Mouse (Mus musculus) limb, embryonic 14.5 days (tissue): Measurements from ENCODE around the gene Clic5. TPM values are rescaled to one million over a fixed set of nuclear protein-coding genes. Genes with fewer than 3 reads are reported as not detected.
A peak's percentile ranks its signal among the peaks of the same experiment; 100 is the strongest.

Source experiments
- ATAC-seq: fragments of 200-750 bp; cut with Nextera tagmentation; 2 replicates; pipeline ENCODE4 v1.8.0; 2017; ENCODE audit warnings: low read depth, moderate number of reproducible peaks, moderate TSS enrichment; ENCODE audit not compliant: low FRiP score
- DNase-seq: peaks from one replicate; pipeline ENCODE4 v3.0.0-alpha.2; 2015; ENCODE audit warnings: low spot score
- H3K27ac ChIP-seq: fragments of 300-500 bp; sonication (generic); replicated peaks from 2 replicates; pipeline ENCODE4 v1.5.1; 2014; ENCODE audit warnings: low read depth, mild to moderate bottlenecking, low read length, moderate library complexity, mixed read lengths
- H3K27me3 ChIP-seq: fragments of 300-500 bp; sonication (generic); 2 replicates; pipeline ENCODE4 v1.6.1; 2014; ENCODE audit warnings: low read length, mixed read lengths; ENCODE audit not compliant: control insufficient read depth, insufficient read depth
- H3K36me3 ChIP-seq: fragments of 300-500 bp; sonication (generic); 2 replicates; pipeline ENCODE4 v1.6.1; 2014; ENCODE audit warnings: mild to moderate bottlenecking, low read length, moderate library complexity, mixed read lengths; ENCODE audit not compliant: control insufficient read depth, insufficient read depth
- H3K4me1 ChIP-seq: fragments of 300-500 bp; sonication (generic); 2 replicates; pipeline ENCODE4 v1.6.1; 2014; ENCODE audit warnings: antibody characterized with exemption, low read length, mixed read lengths; ENCODE audit not compliant: control insufficient read depth, insufficient read depth
- H3K4me2 ChIP-seq: fragments of 300-500 bp; sonication (generic); replicated peaks from 2 replicates; pipeline ENCODE4 v1.6.1; 2014; ENCODE audit warnings: low read depth, mild to moderate bottlenecking, low read length, moderate library complexity; ENCODE audit not compliant: severe bottlenecking
- H3K4me3 ChIP-seq: fragments of 300-500 bp; sonication (generic); replicated peaks from 2 replicates; pipeline ENCODE4 v1.5.1; 2014; ENCODE audit warnings: low read length
- H3K9ac ChIP-seq: fragments of 300-500 bp; sonication (generic); 2 replicates; pipeline ENCODE4 v1.6.1; 2014; ENCODE audit warnings: mild to moderate bottlenecking, low read depth, low read length, moderate library complexity; ENCODE audit not compliant: severe bottlenecking
- H3K9me3 ChIP-seq: fragments of 300-500 bp; sonication (generic); 2 replicates; pipeline ENCODE4 v1.6.1; 2016; ENCODE audit warnings: low read length; ENCODE audit not compliant: control insufficient read depth
- POLR2A ChIP-seq: fragments of 200-500 bp; IDR thresholded peaks from 2 replicates; pipeline ENCODE4 v1.8.0; 2012; ENCODE audit warnings: inconsistent platforms, mild to moderate bottlenecking, moderate library complexity, borderline replicate concordance; ENCODE audit not compliant: insufficient read depth, insufficient read length; ENCODE audit errors: extremely low read depth
- WGBS: fragments of 180-500 bp; shearing (Covaris S2); extraction: QIAGEN DNeasy Blood & Tissue Kit; methylation state at CpG from one replicate; pipeline ENCODE4 v1.1.7; 2014; 5-methylcytosine and 5-hydroxymethylcytosine counted together
- polyA plus RNA-seq, 2 experiments: library from polyadenylated mRNA; depleted of rRNA in 1 of 2; stranded (reverse) in 1 of 2; unstranded in 1 of 2; fragments of >200 nt; fragmentation: Nextera tagmentation in 1 of 2; extraction: Ambion mirVana in 1 of 2; gene quantifications; 2 replicates each; pipeline versions ENCODE4 v1.2.1 to v1.2.3; 2012 to 2014

Clic5 gene
- polyA plus RNA-seq (2012; rRNA removed) (0.44 TPM in 2 replicates), polyA plus RNA-seq (2014; fragmentation: Nextera tagmentation; extraction: Ambion mirVana) (0.41 and 0.57 TPM in 2 replicates)

GRCm38 (mm10) chr17:44188042-44188768 is at the start of gene Clic5:
Gene Clic5 (plus strand): TSS chr17:44188584.
- Histone ChIP-seq H3K27ac (no peak within 1 kb of the TSS), H3K4me1 (peaks cover 9% of the 10 kb centered on the region), H3K36me3 (no peaks in the 10 kb centered on the region), H3K9ac (peak within 1 kb of the TSS; percentile 51), H3K4me2 (peak within 1 kb of the TSS; percentile 90), H3K27me3 (peaks cover 9% of the 10 kb centered on the region; the same call in 1 of the 2 replicates), H3K4me3 (peak within 1 kb of the TSS; percentile 42), H3K9me3 (no peaks in the 10 kb centered on the region)
- WGBS = 5% methylated on average over 24 of the region's 24 CpGs
- 0 out of 2 replicates have a peak, but pooled peaks have one; percentile 23 for ATAC-seq
- TF ChIP-seq POLR2A = no peak
- peak; percentile 29 for DNase-seq

- Histone ChIP-seq H3K27ac (no peak overlapping the region), H3K36me3 (no peaks in the 10 kb centered on the region), H3K4me3 (no peak overlapping the region), H3K9me3 (no peaks in the 10 kb centered on the region), H3K4me1 (no peaks in the 10 kb centered on the region), H3K27me3 (no peaks in the 10 kb centered on the region), H3K9ac (no peak overlapping the region), H3K4me2 (no peak overlapping the region)
- ATAC-seq = no peak
- WGBS = 81% methylated on average over 1 of the region's 1 CpGs
- no peak for TF ChIP-seq POLR2A
- no peak for DNase-seq
These were observed 42.6 kb upstream of the Clic5 start for GRCm38 (mm10) chr17:44145806-44146205.

- Histone ChIP-seq H3K4me2 (no peak overlapping the region), H3K36me3 (no peaks in the 10 kb centered on the region), H3K27me3 (no peaks in the 10 kb centered on the region), H3K4me1 (no peaks in the 10 kb centered on the region), H3K9ac (no peak overlapping the region), H3K9me3 (no peaks in the 10 kb centered on the region), H3K4me3 (no peak overlapping the region), H3K27ac (no peak overlapping the region)
- 39% methylated on average over 5 of the region's 5 CpGs for WGBS
- DNase-seq = no peak
- TF ChIP-seq POLR2A = no peak
- ATAC-seq = no peak
These were observed 40.1 kb upstream of the Clic5 start for GRCm38 (mm10) chr17:44148109-44148846.

GRCm38 (mm10) chr17:44151130-44151529 is 37.3 kb upstream of the Clic5 start:
- Histone ChIP-seq H3K27ac (no peak overlapping the region), H3K9ac (no peak overlapping the region), H3K4me3 (no peak overlapping the region), H3K9me3 (no peaks in the 10 kb centered on the region), H3K27me3 (no peaks in the 10 kb centered on the region), H3K4me1 (no peaks in the 10 kb centered on the region), H3K4me2 (no peak overlapping the region), H3K36me3 (no peaks in the 10 kb centered on the region)
- DNase-seq (no peak), ATAC-seq (no peak)
- 73% methylated on average over 3 of the region's 3 CpGs for WGBS
- TF ChIP-seq POLR2A = no peak

GRCm38 (mm10) chr17:44151889-44152288 is 36.5 kb upstream of the Clic5 start:
- H3K4me1 ChIP-seq = no peaks in the 10 kb centered on the region
- no peak overlapping the region for H3K9ac ChIP-seq
- H3K4me2 ChIP-seq = no peak overlapping the region
- no peak for TF ChIP-seq POLR2A
- ATAC-seq = no peak
- no peak for DNase-seq
- no peaks in the 10 kb centered on the region for H3K36me3 ChIP-seq
- WGBS = 68% methylated on average over 8 of the region's 8 CpGs
- H3K9me3 ChIP-seq = no peaks in the 10 kb centered on the region
- no peak overlapping the region for H3K27ac ChIP-seq
- H3K4me3 ChIP-seq = no peak overlapping the region
- no peaks in the 10 kb centered on the region for H3K27me3 ChIP-seq
